Mouse (Mus musculus) embryonic facial prominence, embryonic 14.5 days (tissue): ENCODE measurements around the gene Smarcd1. TPM values are rescaled to one million over a fixed set of nuclear protein-coding genes. Genes with fewer than 3 reads are reported as not detected.
A peak's percentile ranks its signal among the peaks of the same experiment; 100 is the strongest.
"Not testable (repeated sequence)": the region's sequence is repeated elsewhere in the genome, so short reads cannot be mapped to it uniquely, and the experiment has no call there.

ENCODE experiments used
- ATAC-seq: fragments of 200-750 bp; cut with Nextera tagmentation; 2 replicates; pipeline ENCODE4 v1.8.0; 2017; ENCODE audit warnings: low read depth, moderate number of reproducible peaks, moderate TSS enrichment
- DNase-seq: peaks from one replicate; pipeline ENCODE4 v3.0.0-alpha.2; 2015; ENCODE audit warnings: low spot score
- H3K27ac ChIP-seq: fragments of 300-500 bp; sonication (generic); replicated peaks from 2 replicates; pipeline ENCODE4 v1.5.1; 2014; ENCODE audit warnings: low read depth, mild to moderate bottlenecking, low read length, moderate library complexity
- H3K27me3 ChIP-seq: fragments of 300-500 bp; sonication (generic); replicated peaks from 2 replicates; pipeline ENCODE4 v1.6.1; 2014; ENCODE audit warnings: low read length; ENCODE audit not compliant: control insufficient read depth, insufficient read depth
- H3K36me3 ChIP-seq: fragments of 300-500 bp; sonication (generic); 2 replicates; pipeline ENCODE4 v1.6.1; 2014; ENCODE audit warnings: low read length, mixed read lengths; ENCODE audit not compliant: control insufficient read depth, insufficient read depth
- H3K4me1 ChIP-seq: fragments of 300-500 bp; sonication (generic); 2 replicates; pipeline ENCODE4 v1.6.1; 2014; ENCODE audit warnings: antibody characterized with exemption, low read length; ENCODE audit not compliant: control insufficient read depth, insufficient read depth
- H3K4me2 ChIP-seq: fragments of 300-500 bp; sonication (generic); 2 replicates; pipeline ENCODE4 v1.6.1; 2014; ENCODE audit warnings: low read depth, mild to moderate bottlenecking, low read length, moderate library complexity, mixed read lengths
- H3K4me3 ChIP-seq: fragments of 300-500 bp; sonication (generic); 2 replicates; pipeline ENCODE4 v1.5.1; 2014; ENCODE audit warnings: low read depth, mild to moderate bottlenecking, low read length
- H3K9ac ChIP-seq: fragments of 300-500 bp; sonication (generic); 2 replicates; pipeline ENCODE4 v1.6.1; 2014; ENCODE audit warnings: low read depth, mild to moderate bottlenecking, low read length, moderate library complexity, mixed read lengths
- H3K9me3 ChIP-seq: fragments of 300-500 bp; sonication (generic); 2 replicates; pipeline ENCODE4 v1.6.1; 2016; ENCODE audit warnings: low read length; ENCODE audit not compliant: control insufficient read depth
- WGBS: fragments of 180-500 bp; shearing (Covaris S2); extraction: QIAGEN DNeasy Blood & Tissue Kit; methylation state at CpG from one replicate; pipeline ENCODE4 v1.1.7; 2014; 5-methylcytosine and 5-hydroxymethylcytosine counted together
- polyA plus RNA-seq: library from polyadenylated mRNA; unstranded; fragments of >200 nt; fragmentation: Nextera tagmentation; extraction: Ambion mirVana; gene quantifications from 2 replicates; pipeline ENCODE4 v1.2.1, GENCODE M21; 2014

Gene Smarcd1
- polyA plus RNA-seq, 1 experiment from 2014 or later, result 27.9 TPM

DNA sequence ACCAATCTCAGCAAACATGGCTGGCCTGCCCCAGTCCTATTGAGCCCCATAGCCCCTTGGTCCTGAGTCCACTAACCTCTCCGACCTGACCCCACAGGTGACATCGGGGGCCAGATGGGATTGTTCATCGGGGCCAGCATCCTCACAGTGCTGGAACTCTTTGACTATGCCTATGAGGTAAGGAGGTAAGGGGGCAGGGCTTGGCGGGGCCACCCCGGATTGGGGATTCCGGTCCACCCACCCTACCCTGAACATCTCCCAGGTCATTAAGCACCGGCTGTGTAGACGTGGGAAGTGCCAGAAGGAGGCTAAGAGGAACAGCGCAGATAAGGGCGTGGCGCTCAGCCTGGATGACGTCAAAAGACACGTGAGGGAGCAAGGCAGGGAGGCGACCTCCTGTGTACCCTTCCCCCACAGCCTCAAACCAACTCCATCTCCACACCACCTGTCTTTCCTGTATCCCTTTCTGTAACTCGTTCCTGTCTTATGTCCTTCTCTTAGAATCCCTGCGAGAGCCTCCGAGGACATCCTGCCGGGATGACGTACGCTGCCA lies 3.3 kb upstream of the Smarcd1 start:
- Histone ChIP-seq H3K4me3 (no peak overlapping the region), H3K36me3 (0 out of 2 replicates have a peak, but pooled peaks cover 3% of the 10 kb centered on the region), H3K4me2 (no peak overlapping the region), H3K9me3 (no peaks in the 10 kb centered on the region), H3K9ac (no peak overlapping the region), H3K27ac (no peak overlapping the region), H3K4me1 (peaks cover 10% of the 10 kb centered on the region), H3K27me3 (no peaks in the 10 kb centered on the region)
- no peak for DNase-seq
- 33% methylated on average over 20 of the region's 20 CpGs for WGBS
- no peak for ATAC-seq

GRCm38 (mm10) chr15:99699715-99700114 lies 2.2 kb upstream of the Smarcd1 start:
- Histone ChIP-seq H3K36me3 (peaks cover 14% of the 10 kb centered on the region), H3K9ac (peak overlapping the region; percentile 25; the same call in 1 of the 2 replicates), H3K4me3 (no peak overlapping the region), H3K27me3 (no peaks in the 10 kb centered on the region), H3K4me1 (peaks cover 15% of the 10 kb centered on the region), H3K4me2 (no peak overlapping the region), H3K9me3 (no peaks in the 10 kb centered on the region), H3K27ac (no peak overlapping the region)
- WGBS, result 81% methylated on average over 8 of the region's 10 CpGs
- DNase-seq (no peak), ATAC-seq (no peak)

DNA sequence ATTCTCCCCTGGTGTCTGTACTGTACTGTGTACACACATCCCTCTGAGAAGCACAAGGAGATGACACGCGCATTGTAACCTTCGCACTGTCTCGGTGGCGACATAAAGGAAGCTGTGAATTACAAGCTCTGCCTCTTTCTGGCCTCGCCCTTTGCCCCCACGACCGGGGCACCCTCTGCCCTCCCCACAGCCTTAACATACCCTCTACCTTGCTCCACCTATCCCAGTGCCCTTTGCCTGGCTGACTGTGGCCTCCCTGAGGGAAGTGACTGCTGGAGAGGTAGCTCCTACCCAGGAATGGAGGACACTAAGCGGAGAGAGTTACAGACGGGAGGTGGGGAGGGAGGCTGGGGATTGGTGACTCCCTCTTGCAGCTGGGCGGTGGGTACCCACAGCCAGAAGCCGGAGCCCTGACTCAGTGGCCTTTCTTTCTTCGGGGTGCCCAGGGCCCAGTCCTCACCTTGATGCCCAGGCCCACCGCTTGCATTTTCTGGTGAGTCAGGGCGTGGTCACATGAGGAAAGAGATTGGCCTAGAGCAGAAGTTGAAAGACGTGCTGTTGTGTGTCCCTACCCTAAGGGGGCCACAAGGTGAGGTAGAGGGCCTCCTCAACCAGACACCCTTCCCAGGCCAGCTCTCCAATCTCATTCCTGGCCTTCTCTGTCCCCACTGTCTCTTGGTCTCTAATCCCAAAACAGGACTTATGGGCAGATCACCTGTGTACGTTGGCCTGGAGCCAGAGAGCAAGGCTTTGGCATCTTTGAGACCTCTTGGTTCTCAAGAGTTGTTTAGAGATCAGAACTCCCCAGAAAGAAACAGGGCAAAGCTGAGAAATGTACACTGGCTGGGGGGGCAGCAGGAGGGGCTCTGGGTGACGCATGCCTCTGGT lies 1.5 kb upstream of the Smarcd1 start:
- H3K27me3 ChIP-seq, result no peaks in the 10 kb centered on the region
- H3K36me3 ChIP-seq, result peaks cover 19% of the 10 kb centered on the region
- H3K9ac ChIP-seq, result peak overlapping the region; percentile 25; the same call in 1 of the 2 replicates
- H3K4me2 ChIP-seq, result no peak overlapping the region
- WGBS, result 86% methylated on average over 17 of the region's 18 CpGs
- no peak overlapping the region for H3K4me3 ChIP-seq
- no peak overlapping the region for H3K27ac ChIP-seq
- peaks cover 15% of the 10 kb centered on the region for H3K4me1 ChIP-seq
- ATAC-seq, result no peak
- no peaks in the 10 kb centered on the region for H3K9me3 ChIP-seq
- DNase-seq, result no peak

GRCm38 (mm10) chr15:99701640-99701998 lies 310 bp upstream of the Smarcd1 start:
- H3K9ac ChIP-seq, result peak overlapping the region; percentile 92
- peaks cover 15% of the 10 kb centered on the region for H3K4me1 ChIP-seq
- H3K9me3 ChIP-seq, ATAC-seq, DNase-seq, H3K27me3 ChIP-seq: not testable (repeated sequence)
- H3K4me2 ChIP-seq, result peak overlapping the region; percentile 53
- peaks cover 29% of the 10 kb centered on the region for H3K36me3 ChIP-seq
- peak overlapping the region; percentile 96; the same call in 1 of the 2 replicates for H3K27ac ChIP-seq
- H3K4me3 ChIP-seq, result peak overlapping the region; percentile 66
- 45% methylated on average over 16 of the region's 16 CpGs for WGBS

DNA sequence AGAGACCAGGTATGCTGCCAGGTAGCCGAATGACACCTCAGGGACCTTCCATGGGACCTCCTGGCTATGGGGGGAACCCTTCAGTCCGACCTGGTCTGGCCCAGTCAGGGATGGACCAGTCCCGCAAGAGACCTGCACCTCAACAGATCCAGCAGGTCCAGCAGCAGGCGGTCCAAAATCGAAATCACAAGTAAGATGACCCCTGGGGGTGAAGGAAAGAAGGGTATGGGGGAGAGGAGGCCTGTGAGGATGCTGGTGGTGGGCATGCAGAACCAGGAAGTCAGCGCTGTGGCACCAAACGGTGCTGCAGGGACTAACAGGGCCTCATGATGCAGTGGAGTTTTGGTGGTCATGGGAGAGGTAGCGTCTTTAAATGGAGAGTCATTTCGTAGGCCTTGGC lies 1.2 kb downstream of the Smarcd1 start:
- DNase-seq, result no peak
- ATAC-seq, result no peak
- Histone ChIP-seq H3K9me3 (no peaks in the 10 kb centered on the region), H3K27ac (peak overlapping the region; percentile 96; the same call in 1 of the 2 replicates), H3K36me3 (peaks cover 44% of the 10 kb centered on the region), H3K4me3 (peak overlapping the region; percentile 66), H3K9ac (peak overlapping the region; percentile 92), H3K27me3 (no peaks in the 10 kb centered on the region), H3K4me2 (peak overlapping the region; percentile 80), H3K4me1 (peaks cover 15% of the 10 kb centered on the region)
- 60% methylated on average over 9 of the region's 9 CpGs for WGBS

GRCm38 (mm10) chr15:99703676-99704040 lies 1.7 kb downstream of the Smarcd1 start:
- no peak for DNase-seq
- Histone ChIP-seq H3K36me3 (peaks cover 49% of the 10 kb centered on the region), H3K4me1 (peaks cover 15% of the 10 kb centered on the region), H3K27ac (peak overlapping the region; percentile 23), H3K4me2 (peak overlapping the region; percentile 80), H3K9me3 (no peaks in the 10 kb centered on the region), H3K4me3 (peak overlapping the region; percentile 66), H3K9ac (peak overlapping the region; percentile 32), H3K27me3 (no peaks in the 10 kb centered on the region)
- no peak for ATAC-seq
- 47% methylated on average over 5 of the region's 5 CpGs for WGBS

DNA sequence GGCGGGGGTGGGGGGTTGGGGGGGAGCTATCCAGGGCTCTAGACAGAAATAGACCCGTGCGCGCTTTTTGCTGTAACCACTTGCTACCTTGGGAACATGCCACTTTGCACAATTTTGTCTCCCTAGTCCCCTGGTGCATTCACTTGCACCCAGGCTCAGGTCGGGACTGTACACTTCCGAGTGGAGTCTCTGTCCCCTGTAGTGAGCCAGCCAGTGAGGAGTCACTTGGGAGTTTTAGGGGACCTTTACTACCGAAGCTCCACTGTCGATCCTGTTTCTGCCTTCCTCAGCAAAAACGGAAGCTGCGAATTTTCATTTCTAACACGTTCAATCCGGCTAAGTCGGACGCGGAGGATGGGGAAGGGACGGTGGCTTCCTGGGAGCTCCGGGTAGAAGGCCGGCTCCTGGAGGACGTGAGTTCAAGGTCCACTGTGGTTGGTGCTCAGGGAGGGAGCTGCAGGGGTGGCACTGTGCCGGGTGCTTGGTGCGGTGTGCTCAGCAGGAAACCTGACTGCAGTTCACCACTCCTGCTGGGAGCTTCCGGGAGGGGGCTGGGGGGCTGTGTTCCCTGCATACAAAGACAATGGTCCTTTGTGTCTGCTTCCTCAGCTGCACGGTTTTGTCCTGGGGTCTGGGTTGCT lies 2.2 kb downstream of the Smarcd1 start:
- Histone ChIP-seq H3K9me3 (no peaks in the 10 kb centered on the region), H3K4me2 (peak overlapping the region; percentile 80), H3K9ac (peak overlapping the region; percentile 32), H3K4me3 (no peak overlapping the region), H3K27ac (peak overlapping the region; percentile 23), H3K27me3 (no peaks in the 10 kb centered on the region), H3K36me3 (peaks cover 54% of the 10 kb centered on the region), H3K4me1 (peaks cover 15% of the 10 kb centered on the region)
- DNase-seq (no peak), ATAC-seq (no peak)
- 38% methylated on average over 21 of the region's 23 CpGs for WGBS

DNA sequence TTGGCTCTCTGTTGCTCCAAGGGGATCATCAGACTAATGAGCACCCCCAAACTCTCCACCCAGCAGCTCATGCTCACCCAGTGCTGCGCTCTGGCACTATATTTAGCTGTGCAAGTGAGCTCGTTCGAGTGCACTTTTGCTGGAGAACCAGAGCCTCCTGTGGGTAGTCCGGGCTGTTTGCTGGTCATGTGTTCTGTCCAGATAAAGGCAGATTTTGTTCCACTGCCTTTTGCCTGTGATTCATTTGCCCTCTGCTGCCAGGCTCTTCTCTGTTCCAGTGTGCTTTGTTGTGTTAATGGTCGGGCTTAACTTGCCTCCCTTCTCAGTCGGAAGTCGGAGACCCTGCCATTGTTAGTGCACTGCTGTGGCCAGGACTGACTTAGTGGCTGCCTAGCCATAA lies 3.0 kb downstream of the Smarcd1 start:
- no peak overlapping the region for H3K9ac ChIP-seq
- H3K9me3 ChIP-seq, result no peaks in the 10 kb centered on the region

More for the DNA sequence above, 3.0 kb downstream of the Smarcd1 start:
- Histone ChIP-seq H3K27me3 (no peaks in the 10 kb centered on the region), H3K4me2 (no peak overlapping the region; the same call in 1 of the 2 replicates), H3K36me3 (peaks cover 61% of the 10 kb centered on the region), H3K4me1 (peaks cover 15% of the 10 kb centered on the region), H3K4me3 (no peak overlapping the region), H3K27ac (peak overlapping the region; percentile 23)
- ATAC-seq (no peak), DNase-seq (no peak)
- 58% methylated on average over 7 of the region's 7 CpGs for WGBS
